Mouse (Mus musculus): ENCODE data around the gene Fance.

DNA sequence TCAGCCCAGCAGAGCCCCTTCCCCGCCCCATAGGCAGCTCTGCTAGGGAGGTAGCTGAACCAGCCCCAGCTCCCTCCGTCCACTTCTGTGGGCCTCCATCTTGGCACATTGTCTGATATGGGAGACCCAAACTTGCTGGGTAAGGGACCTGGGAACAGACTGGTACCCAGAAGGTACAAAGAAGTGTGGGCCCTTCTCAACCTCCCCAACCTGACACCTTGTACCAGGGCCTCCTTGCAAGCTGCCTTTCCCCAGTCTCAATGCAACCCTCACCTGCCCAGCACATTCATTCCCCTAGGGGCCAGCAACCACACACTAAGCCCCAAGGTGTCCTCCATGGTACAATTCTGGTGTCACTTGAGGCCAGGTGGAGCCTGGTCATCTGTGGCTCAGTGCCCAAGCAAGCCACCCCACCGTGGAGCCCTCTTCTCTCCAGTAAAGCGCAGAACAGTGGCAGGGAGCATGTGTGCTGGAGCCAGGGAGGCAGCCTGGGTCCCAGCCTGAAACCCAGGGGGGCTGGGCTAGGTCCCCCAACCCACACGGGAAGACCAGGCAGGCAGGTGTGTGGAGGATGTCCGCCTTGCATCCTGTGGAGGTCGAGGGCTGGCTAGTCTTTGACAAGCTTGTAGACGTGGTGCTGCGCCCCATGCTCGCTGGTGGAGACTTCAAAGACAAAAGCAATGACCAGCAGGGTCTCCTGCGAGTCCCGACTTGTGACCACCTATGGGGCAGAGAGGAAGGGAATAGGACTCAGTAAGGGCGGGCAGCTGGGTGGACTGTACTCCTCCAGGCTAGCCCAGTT, 19.0 kb downstream of the Fance start:
- TF ChIP-seq POLR2A (IDR thresholded peaks at IDR 0.05; ENCODE audit: extremely low read depth, insufficient read depth, low read length) = no peak
- no peak for TF ChIP-seq CTCF (IDR thresholded peaks at IDR 0.05; ENCODE audit: extremely low read depth, insufficient read depth, low read length)
